Mouse (Mus musculus): ENCODE results near the gene Snrpb. TPM values are rescaled to one million over a fixed set of nuclear protein-coding genes. Genes with fewer than 3 reads are reported as not detected.
A peak's percentile ranks its signal among the peaks of the same experiment; 100 is the strongest.

The Snrpb gene
- polyA plus RNA-seq (2014; fragmentation: Nextera tagmentation; extraction: Ambion mirVana) = 753 and 776 TPM in 2 replicates

DNA sequence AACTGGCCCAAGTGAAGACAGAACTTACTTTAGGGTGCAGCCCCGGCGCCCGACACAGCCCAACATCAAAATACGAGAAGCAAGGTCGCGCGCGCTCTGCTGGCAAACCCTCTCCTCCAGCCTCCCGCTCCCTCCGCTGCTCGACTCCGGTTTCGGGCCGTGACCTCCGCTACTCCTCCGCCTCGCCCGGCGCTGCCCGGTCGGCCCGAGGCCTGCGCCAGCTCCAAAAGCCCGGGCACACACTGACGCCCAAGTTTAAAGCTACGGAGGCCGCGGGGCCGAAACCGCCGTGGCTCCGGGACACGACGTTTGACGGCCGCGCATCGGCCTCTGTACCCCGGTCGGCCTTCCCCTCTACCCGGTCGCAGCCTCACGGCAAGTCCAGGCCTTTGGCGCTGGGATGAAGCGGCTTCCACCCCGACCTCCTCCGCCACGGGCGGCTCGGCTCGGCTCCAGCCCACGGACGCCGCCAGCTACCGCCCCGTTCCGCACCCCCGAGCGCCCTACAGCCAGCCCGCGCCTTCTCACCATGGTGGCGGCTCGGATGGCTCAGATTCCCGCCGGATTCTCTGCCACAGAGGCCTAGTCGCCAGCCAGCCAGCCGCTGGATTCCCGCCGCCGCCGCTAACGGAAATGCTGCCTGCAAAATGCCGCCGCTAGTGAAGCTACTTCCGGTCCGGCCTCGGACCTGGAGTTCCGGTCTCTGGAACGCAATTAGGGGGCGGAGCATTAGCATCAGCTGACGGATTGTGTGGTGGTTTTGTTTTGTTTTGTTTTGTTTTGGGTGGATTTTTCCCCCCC is at the start of gene Snrpb:
Gene Snrpb (minus strand): TSS at position 698 of the 801 bp plus-strand sequence.
- H3K4me3 ChIP-seq (ENCODE audit: low read length) = peak within 1 kb of the TSS; percentile 92
- peaks cover 32% of the 10 kb centered on the region for H3K36me3 ChIP-seq (ENCODE audit: control insufficient read depth, insufficient read depth, low read length)
- H3K27me3 ChIP-seq (ENCODE audit: control insufficient read depth, insufficient read depth, low read length) = no peaks in the 10 kb centered on the region
- H3K4me1 ChIP-seq (ENCODE audit: control insufficient read depth, insufficient read depth, low read length) = peaks cover 15% of the 10 kb centered on the region
- peak within 1 kb of the TSS; percentile 80 for H3K4me2 ChIP-seq (replicated peaks; ENCODE audit: low read depth, low read length)
- ATAC-seq (ENCODE audit: low FRiP score, low TSS enrichment) = peak; percentile 92
- peak within 1 kb of the TSS; percentile 91 for H3K27ac ChIP-seq (ENCODE audit: low read depth, low read length)
- no peaks in the 10 kb centered on the region for H3K9me3 ChIP-seq (ENCODE audit: control insufficient read depth, low read length)
- H3K9ac ChIP-seq (ENCODE audit: low read depth, low read length) = peak within 1 kb of the TSS; percentile 99
- WGBS = under 1% methylated on average over 71 of the region's 81 CpGs

DNA sequence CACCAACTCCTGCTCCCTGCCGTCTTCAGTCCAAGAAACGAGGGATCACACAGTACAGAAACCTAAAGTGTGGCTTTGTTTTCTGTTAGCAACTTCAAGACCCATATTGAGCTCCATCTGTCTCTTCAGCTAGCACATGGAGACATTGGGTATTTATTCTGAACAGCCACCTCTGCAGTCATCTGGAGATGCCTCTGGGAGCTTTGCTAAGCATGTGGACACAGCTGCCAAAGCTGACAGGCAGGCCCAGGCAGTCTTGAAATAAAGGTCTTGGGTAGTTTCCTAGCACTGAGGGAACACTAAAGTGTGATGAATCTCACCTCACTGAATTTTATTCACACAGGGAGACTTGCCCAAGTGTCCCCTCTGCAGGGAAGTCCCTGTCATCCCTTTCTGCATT is 32.4 kb upstream of the Snrpb start:
- no peaks in the 10 kb centered on the region for H3K4me1 ChIP-seq (ENCODE audit: control insufficient read depth, insufficient read depth, low read length)
- WGBS = 78% methylated on average over 2 of the region's 2 CpGs
- no peak overlapping the region for H3K4me2 ChIP-seq (replicated peaks; ENCODE audit: low read depth, low read length)
- H3K9me3 ChIP-seq (ENCODE audit: control insufficient read depth, low read length) = no peaks in the 10 kb centered on the region
- H3K4me3 ChIP-seq (ENCODE audit: low read length) = no peak overlapping the region
- no peak for ATAC-seq (ENCODE audit: low FRiP score, low TSS enrichment)
- no peaks in the 10 kb centered on the region for H3K36me3 ChIP-seq (ENCODE audit: control insufficient read depth, insufficient read depth, low read length)
- no peak overlapping the region for H3K27ac ChIP-seq (ENCODE audit: low read depth, low read length)
- no peaks in the 10 kb centered on the region for H3K27me3 ChIP-seq (ENCODE audit: control insufficient read depth, insufficient read depth, low read length)
- no peak overlapping the region for H3K9ac ChIP-seq (ENCODE audit: low read depth, low read length)

DNA sequence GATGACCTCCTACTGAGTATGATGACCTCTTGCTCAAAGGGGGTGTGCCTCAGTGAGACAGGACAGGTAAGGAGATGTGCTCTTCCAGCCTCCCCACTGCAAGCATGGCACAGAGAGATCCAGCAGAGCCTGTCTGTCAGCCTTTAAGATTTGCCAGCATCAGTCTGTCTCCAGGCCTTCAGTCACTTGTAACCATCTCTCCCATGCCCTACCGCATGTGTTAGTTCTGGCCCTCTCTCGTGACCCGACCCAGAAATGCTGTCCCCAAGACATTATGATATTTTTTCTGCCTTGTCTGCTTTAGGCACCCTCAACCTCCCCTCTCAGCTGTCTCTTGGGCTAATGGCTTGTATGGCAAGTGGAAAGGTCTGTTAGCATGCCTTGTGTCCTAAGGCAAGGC is 30.4 kb upstream of the Snrpb start:
- 85% methylated on average over 3 of the region's 3 CpGs for WGBS
- Histone ChIP-seq H3K4me3 (ENCODE audit: low read length) (no peak overlapping the region), H3K27ac (ENCODE audit: low read depth, low read length) (no peak overlapping the region)

DNA sequence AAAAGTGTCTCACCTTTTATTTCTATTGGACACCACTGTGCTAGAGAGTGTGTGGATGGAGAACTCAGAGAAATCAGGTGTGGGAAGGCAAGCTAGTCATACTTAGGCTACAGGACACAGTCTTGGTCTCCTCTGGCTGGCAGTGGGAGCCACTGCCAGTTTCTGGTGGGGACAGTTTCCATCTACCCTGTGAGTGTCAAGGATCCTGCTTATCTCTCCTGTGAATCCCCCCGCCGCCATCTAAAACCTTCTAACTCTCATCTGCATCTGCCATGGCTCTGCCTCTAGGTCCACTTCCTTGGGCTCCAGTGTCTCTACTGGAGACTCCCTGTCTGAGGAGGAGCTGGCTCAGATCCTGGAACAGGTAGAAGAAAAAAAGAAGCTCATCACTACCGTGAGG is 28.8 kb upstream of the Snrpb start:
- no peaks in the 10 kb centered on the region for H3K4me1 ChIP-seq (ENCODE audit: control insufficient read depth, insufficient read depth, low read length)
- no peak overlapping the region for H3K4me3 ChIP-seq (ENCODE audit: low read length)
- H3K9me3 ChIP-seq (ENCODE audit: control insufficient read depth, low read length) = no peaks in the 10 kb centered on the region
- H3K4me2 ChIP-seq (replicated peaks; ENCODE audit: low read depth, low read length) = no peak overlapping the region
- H3K9ac ChIP-seq (ENCODE audit: low read depth, low read length) = no peak overlapping the region
- no peak overlapping the region for H3K27ac ChIP-seq (ENCODE audit: low read depth, low read length)
- WGBS = 89% methylated on average over 3 of the region's 3 CpGs
- H3K27me3 ChIP-seq (ENCODE audit: control insufficient read depth, insufficient read depth, low read length) = no peaks in the 10 kb centered on the region
- ATAC-seq (ENCODE audit: low FRiP score, low TSS enrichment) = no peak
- H3K36me3 ChIP-seq (ENCODE audit: control insufficient read depth, insufficient read depth, low read length) = no peaks in the 10 kb centered on the region

More for the DNA sequence above, 30.4 kb upstream of the Snrpb start:
- Histone ChIP-seq H3K9ac (ENCODE audit: low read depth, low read length) (no peak overlapping the region), H3K27me3 (ENCODE audit: control insufficient read depth, insufficient read depth, low read length) (no peaks in the 10 kb centered on the region), H3K4me1 (ENCODE audit: control insufficient read depth, insufficient read depth, low read length) (no peaks in the 10 kb centered on the region), H3K9me3 (ENCODE audit: control insufficient read depth, low read length) (no peaks in the 10 kb centered on the region), H3K4me2 (replicated peaks; ENCODE audit: low read depth, low read length) (no peak overlapping the region), H3K36me3 (ENCODE audit: control insufficient read depth, insufficient read depth, low read length) (no peaks in the 10 kb centered on the region)
- no peak for ATAC-seq (ENCODE audit: low FRiP score, low TSS enrichment)

DNA sequence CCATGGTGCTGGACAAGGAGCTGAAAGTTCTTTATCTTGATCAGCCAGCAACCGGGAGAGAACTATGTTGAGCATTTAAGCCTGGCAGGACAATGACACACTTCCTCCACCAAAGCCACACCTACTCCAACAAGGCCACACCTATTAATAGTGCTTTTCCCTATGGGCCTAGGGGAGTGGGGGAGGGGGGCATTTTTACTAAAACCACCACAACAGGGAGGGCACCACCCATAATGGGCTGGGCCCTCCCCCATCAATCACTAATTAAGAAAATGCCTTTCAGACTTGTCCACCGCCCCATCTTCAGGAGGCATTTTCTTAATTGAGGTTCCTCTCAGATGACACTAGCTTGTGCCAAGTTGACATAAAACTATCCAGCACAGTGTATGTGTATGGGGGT is 28.2 kb upstream of the Snrpb start:
- H3K4me1 ChIP-seq (ENCODE audit: control insufficient read depth, insufficient read depth, low read length) = no peaks in the 10 kb centered on the region

DNA sequence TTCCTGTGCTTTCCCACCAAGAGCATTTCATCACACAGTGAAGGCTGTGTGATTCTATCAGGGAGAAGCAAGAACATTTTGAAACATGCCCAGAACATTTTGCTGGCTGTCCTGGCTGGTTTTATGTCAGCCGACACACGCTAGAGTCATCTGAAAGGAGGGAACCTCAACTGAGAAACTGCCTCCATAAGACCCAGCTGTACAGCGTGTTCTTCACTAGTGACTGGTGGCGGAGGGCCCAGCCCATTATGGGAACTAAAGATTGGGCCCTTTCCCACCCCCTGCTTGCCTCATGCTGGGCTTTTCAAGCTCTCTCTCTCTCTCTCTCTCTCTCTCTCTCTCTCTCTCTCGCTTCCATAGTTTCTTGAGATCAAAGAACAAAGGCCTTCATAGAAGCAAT is 21.8 kb upstream of the Snrpb start:
- Histone ChIP-seq H3K4me2 (replicated peaks; ENCODE audit: low read depth, low read length) (no peak overlapping the region), H3K4me3 (ENCODE audit: low read length) (no peak overlapping the region), H3K4me1 (ENCODE audit: control insufficient read depth, insufficient read depth, low read length) (no peaks in the 10 kb centered on the region), H3K9ac (ENCODE audit: low read depth, low read length) (no peak overlapping the region), H3K27ac (ENCODE audit: low read depth, low read length) (no peak overlapping the region), H3K27me3 (ENCODE audit: control insufficient read depth, insufficient read depth, low read length) (no peaks in the 10 kb centered on the region), H3K36me3 (ENCODE audit: control insufficient read depth, insufficient read depth, low read length) (no peaks in the 10 kb centered on the region), H3K9me3 (ENCODE audit: control insufficient read depth, low read length) (0 out of 2 replicates have a peak, but pooled peaks cover 3% of the 10 kb centered on the region)
- ATAC-seq (ENCODE audit: low FRiP score, low TSS enrichment) = no peak
- 88% methylated on average over 5 of the region's 5 CpGs for WGBS

More for the DNA sequence above, 28.2 kb upstream of the Snrpb start:
- no peak overlapping the region for H3K4me2 ChIP-seq (replicated peaks; ENCODE audit: low read depth, low read length)
- no peaks in the 10 kb centered on the region for H3K36me3 ChIP-seq (ENCODE audit: control insufficient read depth, insufficient read depth, low read length)
- no peaks in the 10 kb centered on the region for H3K27me3 ChIP-seq (ENCODE audit: control insufficient read depth, insufficient read depth, low read length)
- ATAC-seq (ENCODE audit: low FRiP score, low TSS enrichment) = no peak
- H3K9ac ChIP-seq (ENCODE audit: low read depth, low read length) = no peak overlapping the region
- H3K27ac ChIP-seq (ENCODE audit: low read depth, low read length) = no peak overlapping the region
- H3K9me3 ChIP-seq (ENCODE audit: control insufficient read depth, low read length) = no peaks in the 10 kb centered on the region
- WGBS = 73% methylated on average over 2 of the region's 2 CpGs
- no peak overlapping the region for H3K4me3 ChIP-seq (ENCODE audit: low read length)

DNA sequence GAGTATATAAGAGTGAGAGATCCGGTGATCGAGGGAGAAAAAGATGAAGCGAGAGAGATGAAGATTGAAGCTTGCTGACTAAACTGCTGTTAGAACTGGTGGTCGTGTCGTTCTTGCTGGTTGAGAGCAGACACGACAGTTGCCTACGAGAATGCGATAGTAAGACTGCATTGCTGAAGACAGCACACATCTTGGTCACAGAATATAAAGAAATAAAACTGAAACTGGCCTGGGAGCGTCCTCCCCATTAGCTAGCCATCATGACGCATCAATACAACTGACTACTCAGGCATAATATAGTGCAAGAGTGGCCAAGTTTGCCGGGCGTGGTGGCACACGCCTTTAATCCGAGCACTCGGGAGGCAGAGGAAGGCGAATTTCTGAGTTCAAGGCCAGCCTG is 15.7 kb upstream of the Snrpb start, which contains the start of gene Tmc2:
Gene Tmc2 (plus strand): TSS at position 301 of the 400 bp plus-strand sequence.
- Histone ChIP-seq H3K27ac (ENCODE audit: low read depth, low read length) (no peak within 1 kb of the TSS), H3K9ac (ENCODE audit: low read depth, low read length) (no peak within 1 kb of the TSS), H3K27me3 (ENCODE audit: control insufficient read depth, insufficient read depth, low read length) (no peaks in the 10 kb centered on the region), H3K36me3 (ENCODE audit: control insufficient read depth, insufficient read depth, low read length) (no peaks in the 10 kb centered on the region), H3K4me2 (replicated peaks; ENCODE audit: low read depth, low read length) (no peak within 1 kb of the TSS), H3K4me1 (ENCODE audit: control insufficient read depth, insufficient read depth, low read length) (no peaks in the 10 kb centered on the region), H3K4me3 (ENCODE audit: low read length) (no peak within 1 kb of the TSS), H3K9me3 (ENCODE audit: control insufficient read depth, low read length) (0 out of 2 replicates have a peak, but pooled peaks cover 3% of the 10 kb centered on the region)
- no peak for ATAC-seq (ENCODE audit: low FRiP score, low TSS enrichment)
- 96% methylated on average over 16 of the region's 16 CpGs for WGBS

DNA sequence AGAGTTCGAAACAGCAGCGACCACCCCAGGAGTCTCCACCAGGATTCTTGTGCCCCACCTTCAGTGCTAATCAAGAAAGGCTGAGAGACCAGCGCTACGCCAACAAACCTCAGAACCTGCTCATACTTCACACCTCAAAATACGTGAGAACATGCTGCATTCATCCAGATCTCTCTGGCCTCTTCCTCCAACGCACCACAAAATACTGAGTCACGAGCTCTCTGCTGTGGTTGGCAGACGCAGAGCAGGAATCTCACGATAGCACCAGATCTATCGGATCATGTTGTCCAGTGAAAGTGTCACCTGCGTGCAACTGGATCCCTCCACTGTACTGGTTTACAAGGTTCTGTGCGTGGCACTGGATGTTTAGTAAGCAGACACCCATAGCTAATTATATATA is 9.2 kb upstream of the Snrpb start:
- Histone ChIP-seq H3K27me3 (ENCODE audit: control insufficient read depth, insufficient read depth, low read length) (no peaks in the 10 kb centered on the region), H3K4me1 (ENCODE audit: control insufficient read depth, insufficient read depth, low read length) (no peaks in the 10 kb centered on the region), H3K36me3 (ENCODE audit: control insufficient read depth, insufficient read depth, low read length) (no peaks in the 10 kb centered on the region), H3K4me2 (replicated peaks; ENCODE audit: low read depth, low read length) (no peak overlapping the region), H3K4me3 (ENCODE audit: low read length) (no peak overlapping the region), H3K27ac (ENCODE audit: low read depth, low read length) (no peak overlapping the region), H3K9me3 (ENCODE audit: control insufficient read depth, low read length) (no peaks in the 10 kb centered on the region), H3K9ac (ENCODE audit: low read depth, low read length) (no peak overlapping the region)
- ATAC-seq (ENCODE audit: low FRiP score, low TSS enrichment) = no peak
- WGBS = 88% methylated on average over 12 of the region's 12 CpGs

DNA sequence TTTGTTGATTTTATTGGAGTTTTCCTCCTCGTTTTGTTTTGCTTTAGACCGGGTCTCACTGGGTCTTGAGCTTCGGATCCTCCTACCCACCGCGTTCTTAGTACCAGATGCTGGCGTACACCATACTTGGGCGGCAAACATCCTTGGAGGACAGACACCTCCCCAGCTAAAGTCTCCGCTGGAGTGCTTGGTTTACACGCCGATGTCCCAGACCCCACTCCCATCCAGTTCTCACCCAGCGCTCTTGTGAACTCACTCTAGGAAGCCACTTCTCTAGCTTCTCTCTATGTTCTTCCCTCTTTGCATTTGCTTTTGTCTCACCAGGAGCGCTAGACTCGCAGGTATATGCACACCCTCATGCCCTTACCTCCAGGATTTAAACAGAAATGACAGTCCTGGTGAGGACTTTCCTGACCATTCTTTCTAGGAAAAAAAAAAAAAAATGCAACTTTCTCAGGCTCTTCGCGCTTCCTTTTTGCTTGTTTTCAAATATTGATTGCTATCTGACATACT is 360 bp upstream of the Snrpb start:
- ATAC-seq (ENCODE audit: low FRiP score, low TSS enrichment) = peak; percentile 75

More for the DNA sequence above, 360 bp upstream of the Snrpb start:
- peaks cover 26% of the 10 kb centered on the region for H3K36me3 ChIP-seq (ENCODE audit: control insufficient read depth, insufficient read depth, low read length)
- H3K27me3 ChIP-seq (ENCODE audit: control insufficient read depth, insufficient read depth, low read length) = no peaks in the 10 kb centered on the region
- H3K4me2 ChIP-seq (replicated peaks; ENCODE audit: low read depth, low read length) = peak overlapping the region; percentile 80
- H3K27ac ChIP-seq (ENCODE audit: low read depth, low read length) = peak overlapping the region; percentile 32; the same call in 1 of the 2 replicates
- no peaks in the 10 kb centered on the region for H3K9me3 ChIP-seq (ENCODE audit: control insufficient read depth, low read length)
- WGBS = 1% methylated on average over 15 of the region's 15 CpGs
- peaks cover 15% of the 10 kb centered on the region for H3K4me1 ChIP-seq (ENCODE audit: control insufficient read depth, insufficient read depth, low read length)
- peak overlapping the region; percentile 99 for H3K9ac ChIP-seq (ENCODE audit: low read depth, low read length)
- H3K4me3 ChIP-seq (ENCODE audit: low read length) = peak overlapping the region; percentile 92

Data from kidney, embryonic 14.5 days (tissue).